ENCODE assay signal across 7 mouse cellular contexts in genomic region chr11:78246318-78247011, GRCm38 (mm10). TPM values are rescaled to one million over a fixed set of nuclear protein-coding genes. Genes with fewer than 3 reads are reported as not detected.
DNase-seq lines count a peak whose midpoint lies in the region; ATAC-seq and TF ChIP-seq lines count a peak whose summit lies in the region.

No protein-coding gene starts in this region.

- H3K9me3 ChIP-seq in lung, postnatal 0 days (ENCODE audit: low read length) = no peaks in the 10 kb centered on the region
- H3K9me3 ChIP-seq in forebrain, embryonic 11.5 days (ENCODE audit: control insufficient read depth, low read length) = no peaks in the 10 kb centered on the region
- H3K9me3 ChIP-seq in limb, embryonic 12.5 days = no peaks in the 10 kb centered on the region

- H3K4me3 ChIP-seq in lung, postnatal 0 days (ENCODE audit: low read depth, low read length) = peak overlapping the region; percentile 96
- H3K4me3 ChIP-seq in forebrain, embryonic 11.5 days (ENCODE audit: low read depth, low read length) = peak overlapping the region; percentile 97
- peak overlapping the region; percentile 92 for H3K4me3 ChIP-seq in limb, embryonic 12.5 days (replicated peaks)
- peak overlapping the region; percentile 83 for H3K4me3 ChIP-seq in small intestine, adult 2 months (ENCODE audit: low read depth, low read length)

- peaks cover 15% of the 10 kb centered on the region for H3K4me1 ChIP-seq in lung, postnatal 0 days (ENCODE audit: insufficient read depth, low read depth, low read length)
- H3K4me1 ChIP-seq in forebrain, embryonic 11.5 days (replicated peaks; ENCODE audit: control insufficient read depth, insufficient read depth, low read length) = peaks cover 2% of the 10 kb centered on the region; the same call in 1 of the 2 replicates
- peaks cover 33% of the 10 kb centered on the region for H3K4me1 ChIP-seq in limb, embryonic 12.5 days (replicated peaks)
- H3K4me1 ChIP-seq in small intestine, adult 2 months (ENCODE audit: control insufficient read depth, insufficient read depth, insufficient read length, low read length) = peaks cover 8% of the 10 kb centered on the region; the same call in 1 of the 2 replicates

- no peak for ATAC-seq in lung, postnatal 0 days
- ATAC-seq in forebrain, embryonic 11.5 days (replicated peaks; ENCODE audit: low FRiP score) = no peak
- no peak for ATAC-seq in limb, embryonic 12.5 days (ENCODE audit: insufficient number of reproducible peaks, insufficient read depth, low FRiP score, low TSS enrichment, low read depth)

- WGBS in lung, postnatal 0 days = 19% methylated on average over 7 of the region's 7 CpGs
- 54% methylated on average over 7 of the region's 7 CpGs for WGBS in forebrain, embryonic 11.5 days
- WGBS in limb, embryonic 12.5 days = 36% methylated on average over 7 of the region's 7 CpGs
- WGBS in small intestine, adult 2 months = 12% methylated on average over 7 of the region's 7 CpGs

- H3K9ac ChIP-seq in lung, postnatal 0 days (replicated peaks; ENCODE audit: low read depth) = peak overlapping the region; percentile 97
- H3K9ac ChIP-seq in forebrain, embryonic 11.5 days (ENCODE audit: low read length) = no peak overlapping the region
- peak overlapping the region; percentile 90; the same call in 1 of the 2 replicates for H3K9ac ChIP-seq in limb, embryonic 12.5 days (replicated peaks)

- no peaks in the 10 kb centered on the region for H3K27me3 ChIP-seq in lung, postnatal 0 days (replicated peaks; ENCODE audit: insufficient read depth, low read length)
- no peaks in the 10 kb centered on the region for H3K27me3 ChIP-seq in forebrain, embryonic 11.5 days (ENCODE audit: control insufficient read depth, insufficient read depth, low read length)
- H3K27me3 ChIP-seq in limb, embryonic 12.5 days = no peaks in the 10 kb centered on the region
- H3K27me3 ChIP-seq in small intestine, adult 2 months (ENCODE audit: control insufficient read depth, insufficient read depth, low read length) = no peaks in the 10 kb centered on the region

- TF ChIP-seq EP300 in lung, postnatal 0 days (IDR thresholded peaks at IDR 0.05) = no peak

- peak overlapping the region; percentile 97 for H3K27ac ChIP-seq in lung, postnatal 0 days (ENCODE audit: low read length)
- H3K27ac ChIP-seq in forebrain, embryonic 11.5 days (ENCODE audit: low read depth, low read length) = no peak overlapping the region
- H3K27ac ChIP-seq in limb, embryonic 12.5 days = no peak overlapping the region; the same call in 1 of the 2 replicates
- H3K27ac ChIP-seq in small intestine, adult 2 months (ENCODE audit: insufficient read depth, low read depth, low read length) = peak overlapping the region; percentile 97; the same call in 1 of the 2 replicates

- no peak for TF ChIP-seq CTCF in lung, postnatal 0 days (IDR thresholded peaks at IDR 0.05)
- TF ChIP-seq CTCF in small intestine, adult 2 months (IDR thresholded peaks at IDR 0.05; ENCODE audit: extremely low read depth, insufficient read length, insufficient replicate concordance, low read depth, low read length) = no peak

- peaks cover 4% of the 10 kb centered on the region; the same call in 1 of the 2 replicates for H3K36me3 ChIP-seq in lung, postnatal 0 days (ENCODE audit: insufficient read depth, low read length)
- H3K36me3 ChIP-seq in forebrain, embryonic 11.5 days (ENCODE audit: control insufficient read depth, insufficient read depth, low read length) = no peaks in the 10 kb centered on the region
- H3K36me3 ChIP-seq in limb, embryonic 12.5 days = peaks cover 17% of the 10 kb centered on the region
- H3K36me3 ChIP-seq in small intestine, adult 2 months (ENCODE audit: control insufficient read depth, insufficient read depth, low read length) = 0 out of 2 replicates have a peak, but pooled peaks cover 1% of the 10 kb centered on the region

- peak overlapping the region; percentile 76 for H3K4me2 ChIP-seq in lung, postnatal 0 days (replicated peaks; ENCODE audit: low read depth, low read length)
- H3K4me2 ChIP-seq in forebrain, embryonic 11.5 days (ENCODE audit: low read depth, low read length, severe bottlenecking) = peak overlapping the region; percentile 84
- H3K4me2 ChIP-seq in limb, embryonic 12.5 days = peak overlapping the region; percentile 73

- TF ChIP-seq POLR2A in small intestine, adult 2 months (IDR thresholded peaks at IDR 0.05; ENCODE audit: low read depth, low read length) = no peak

- DNase-seq in lung, postnatal 0 days (ENCODE audit: low spot score) = no peak
- DNase-seq in lung, postnatal 4 days = no peak
- DNase-seq in forebrain, embryonic 11.5 days (ENCODE audit: low spot score) = no peak
- DNase-seq in yolk sac, embryonic 10.5 days (ENCODE audit: low spot score) = no peak
- no peak for DNase-seq in layer of hippocampus, postnatal 14 days (ENCODE audit: low spot score in 2 of 2)

RNA-seq across cellular contexts. Expression of gene Supt6, which starts 0.7 kb away (rescaled TPM):
- 11.4 and 12.2 TPM in 2 replicates for polyA plus RNA-seq in lung, postnatal 0 days (2015; fragmentation: Nextera tagmentation; extraction: Ambion mirVana)
- 33.7 and 34.0 TPM in 2 replicates for polyA plus RNA-seq in forebrain, embryonic 11.5 days (2014; fragmentation: Nextera tagmentation; extraction: Ambion mirVana)
- polyA plus RNA-seq in limb, embryonic 12.5 days (2016; fragmentation: Nextera tagmentation; extraction: Ambion mirVana) = 36.8 and 42.2 TPM in 2 replicates
- polyA plus RNA-seq in small intestine, adult 2 months (2012; rRNA removed) = 19.2 and 28.5 TPM in 2 replicates
- total RNA-seq in layer of hippocampus, postnatal 14 days (2021) = 100 to 1,000 TPM; 102 to 112 TPM

RNA-seq across cellular contexts. Expression of gene Sdf2, which starts 0.9 kb away (rescaled TPM):
- polyA plus RNA-seq in lung, postnatal 0 days (2015; fragmentation: Nextera tagmentation; extraction: Ambion mirVana) = 96.2 and 109 TPM in 2 replicates
- polyA plus RNA-seq in forebrain, embryonic 11.5 days (2014; fragmentation: Nextera tagmentation; extraction: Ambion mirVana) = 41.0 and 52.3 TPM in 2 replicates
- 49.5 and 54.8 TPM in 2 replicates for polyA plus RNA-seq in limb, embryonic 12.5 days (2016; fragmentation: Nextera tagmentation; extraction: Ambion mirVana)
- polyA plus RNA-seq in small intestine, adult 2 months (2012; rRNA removed) = 91.3 and 125 TPM in 2 replicates
- 10 to 100 TPM; 64.4 to 66.4 TPM for total RNA-seq in layer of hippocampus, postnatal 14 days (2021)

RNA-seq across cellular contexts. Expression of gene 2610507B11Rik, which starts 15.1 kb away (rescaled TPM):
- 59.9 and 72.9 TPM in 2 replicates for polyA plus RNA-seq in lung, postnatal 0 days (2015; fragmentation: Nextera tagmentation; extraction: Ambion mirVana)
- 75.1 and 84.6 TPM in 2 replicates for polyA plus RNA-seq in forebrain, embryonic 11.5 days (2014; fragmentation: Nextera tagmentation; extraction: Ambion mirVana)
- 79.1 and 81.8 TPM in 2 replicates for polyA plus RNA-seq in limb, embryonic 12.5 days (2016; fragmentation: Nextera tagmentation; extraction: Ambion mirVana)
- polyA plus RNA-seq in small intestine, adult 2 months (2012; rRNA removed) = 38.2 and 51.7 TPM in 2 replicates
- 100 to 1,000 TPM; 210 TPM for total RNA-seq in layer of hippocampus, postnatal 14 days (2021)

RNA-seq across cellular contexts. Expression of gene BC030499, which starts 44.2 kb away (rescaled TPM):
- 0.33 TPM in 1 of 2 replicates, not detected in the other for polyA plus RNA-seq in lung, postnatal 0 days (2015; fragmentation: Nextera tagmentation; extraction: Ambion mirVana)
- polyA plus RNA-seq in forebrain, embryonic 11.5 days (2014; fragmentation: Nextera tagmentation; extraction: Ambion mirVana) = 0.21 and 0.87 TPM in 2 replicates
- polyA plus RNA-seq in limb, embryonic 12.5 days (2016; fragmentation: Nextera tagmentation; extraction: Ambion mirVana) = 0.26 and 0.28 TPM in 2 replicates
- polyA plus RNA-seq in small intestine, adult 2 months (2012; rRNA removed) = 0.14 and 0.18 TPM in 2 replicates
- total RNA-seq in layer of hippocampus, postnatal 14 days (2021) = 1 to 10 TPM; 1.4 to 2.6 TPM

RNA-seq across cellular contexts. Expression of gene Proca1, which starts 53.3 kb away (rescaled TPM):
- 8.1 and 11.2 TPM in 2 replicates for polyA plus RNA-seq in lung, postnatal 0 days (2015; fragmentation: Nextera tagmentation; extraction: Ambion mirVana)
- polyA plus RNA-seq in forebrain, embryonic 11.5 days (2014; fragmentation: Nextera tagmentation; extraction: Ambion mirVana) = 1.4 and 1.6 TPM in 2 replicates
- 1.9 and 2.7 TPM in 2 replicates for polyA plus RNA-seq in limb, embryonic 12.5 days (2016; fragmentation: Nextera tagmentation; extraction: Ambion mirVana)
- polyA plus RNA-seq in small intestine, adult 2 months (2012; rRNA removed) = 0.11 TPM in 1 of 2 replicates, not detected in the other
- total RNA-seq in layer of hippocampus, postnatal 14 days (2021) = 1 to 10 TPM; 6.7 to 6.9 TPM

Comparison
In these comparisons a context has a peak if more than half of its experiments do, and no peak if none do; other contexts are left out.
1. H3K27ac ChIP-seq: peak in lung, postnatal 0 days (single experiment) and small intestine, adult 2 months (single experiment); none in forebrain, embryonic 11.5 days (single experiment) and limb, embryonic 12.5 days (single experiment).
2. Peak in every context shown above with its lines, with median percentiles within 50 percentile points of each other: H3K4me2 ChIP-seq and H3K4me3 ChIP-seq.